In genomic region chr5:100040281-100040784, GRCm38 (mm10) we compare ENCODE assay signal across 8 mouse cellular contexts. TPM values are rescaled to one million over a fixed set of nuclear protein-coding genes. Genes with fewer than 3 reads are reported as not detected.
DNase-seq lines count a peak whose midpoint lies in the region; ATAC-seq lines count a peak whose summit lies in the region.

No protein-coding gene starts in this region.

- peak overlapping the region; percentile 100 for H3K9ac ChIP-seq in heart, embryonic 12.5 days
- peak overlapping the region; percentile 100 for H3K9ac ChIP-seq in forebrain, embryonic 11.5 days (ENCODE audit: low read length)

- H3K27ac ChIP-seq in heart, embryonic 12.5 days (ENCODE audit: poor library complexity, severe bottlenecking): peak overlapping the region; percentile 98
- peak overlapping the region; percentile 62 for H3K27ac ChIP-seq in forebrain, embryonic 11.5 days (ENCODE audit: low read depth, low read length)

- peak overlapping the region; percentile 79 for H3K4me2 ChIP-seq in heart, embryonic 12.5 days
- H3K4me2 ChIP-seq in forebrain, embryonic 11.5 days (ENCODE audit: low read depth, low read length, severe bottlenecking): peak overlapping the region; percentile 71

- H3K27me3 ChIP-seq in heart, embryonic 12.5 days (replicated peaks): no peaks in the 10 kb centered on the region
- H3K27me3 ChIP-seq in forebrain, embryonic 11.5 days (ENCODE audit: control insufficient read depth, insufficient read depth, low read length): no peaks in the 10 kb centered on the region

- no peak for ATAC-seq in heart, embryonic 12.5 days (ENCODE audit: insufficient number of reproducible peaks, low FRiP score)
- ATAC-seq in forebrain, embryonic 11.5 days (replicated peaks; ENCODE audit: low FRiP score): no peak
- peak; percentile 8 for ATAC-seq in megakaryocyte progenitor cell, adult 5-6 weeks (replicated peaks; ENCODE audit: poor library complexity)

- H3K36me3 ChIP-seq in heart, embryonic 12.5 days: peaks cover 22% of the 10 kb centered on the region
- H3K36me3 ChIP-seq in forebrain, embryonic 11.5 days (ENCODE audit: control insufficient read depth, insufficient read depth, low read length): peaks cover 5% of the 10 kb centered on the region

- no peak for DNase-seq in heart, postnatal 4 days
- DNase-seq in 3T3-L1 (ENCODE audit: low read depth, low spot score): peak; percentile 59
- DNase-seq in adrenal gland, postnatal 25 days: peak; percentile 21
- DNase-seq in forebrain, embryonic 11.5 days (ENCODE audit: low spot score): peak; percentile 74
- DNase-seq in layer of hippocampus, adult 8-10 months (ENCODE audit: low spot score in 2 of 2): peak; percentile 39 to 50
- DNase-seq in urinary bladder, postnatal 14 days (ENCODE audit: low spot score): no peak

- H3K4me3 ChIP-seq in heart, embryonic 12.5 days: peak overlapping the region; percentile 96
- peak overlapping the region; percentile 99 for H3K4me3 ChIP-seq in forebrain, embryonic 11.5 days (ENCODE audit: low read depth, low read length)

- no peaks in the 10 kb centered on the region for H3K9me3 ChIP-seq in heart, embryonic 12.5 days (replicated peaks)
- no peaks in the 10 kb centered on the region for H3K9me3 ChIP-seq in forebrain, embryonic 11.5 days (ENCODE audit: control insufficient read depth, low read length)

- 1% methylated on average over 19 of the region's 19 CpGs for WGBS in heart, embryonic 12.5 days
- WGBS in forebrain, embryonic 11.5 days: under 1% methylated on average over 19 of the region's 19 CpGs

- peaks cover 27% of the 10 kb centered on the region; the same call in 1 of the 2 replicates for H3K4me1 ChIP-seq in heart, embryonic 12.5 days (replicated peaks)
- peaks cover 2% of the 10 kb centered on the region; the same call in 1 of the 2 replicates for H3K4me1 ChIP-seq in forebrain, embryonic 11.5 days (replicated peaks; ENCODE audit: control insufficient read depth, insufficient read depth, low read length)

RNA-seq across cellular contexts. Expression of gene Enoph1, which starts 0.5 kb away (rescaled TPM):
- polyA plus RNA-seq in heart, embryonic 12.5 days (2016; fragmentation: Nextera tagmentation; extraction: Ambion mirVana): 26.0 and 26.9 TPM in 2 replicates
- 10 to 100 TPM; 13.8 to 14.3 TPM for total RNA-seq in heart, postnatal 4 days (2021)
- 37.6 and 38.3 TPM in 2 replicates for total RNA-seq in adrenal gland, postnatal 25 days (2021)
- 50.5 and 53.1 TPM in 2 replicates for polyA plus RNA-seq in forebrain, embryonic 11.5 days (2014; fragmentation: Nextera tagmentation; extraction: Ambion mirVana)
- total RNA-seq in layer of hippocampus, adult 8-10 months (2022): 10 to 100 TPM; 51.4 to 56.9 (median 55.1) TPM
- 46.5 and 46.8 TPM in 2 replicates for total RNA-seq in megakaryocyte progenitor cell, adult 5-6 weeks (2015)
- total RNA-seq in megakaryocyte progenitor cell, adult 5-6 weeks (2017): 45.9 and 47.4 TPM in 2 replicates

RNA-seq across cellular contexts. Expression of gene Hnrnpdl, which starts 0.9 kb away (rescaled TPM):
- polyA plus RNA-seq in heart, embryonic 12.5 days (2016; fragmentation: Nextera tagmentation; extraction: Ambion mirVana): 112 and 117 TPM in 2 replicates
- total RNA-seq in heart, postnatal 4 days (2021): 100 to 1,000 TPM; 145 to 148 TPM
- 139 and 144 TPM in 2 replicates for total RNA-seq in adrenal gland, postnatal 25 days (2021)
- polyA plus RNA-seq in forebrain, embryonic 11.5 days (2014; fragmentation: Nextera tagmentation; extraction: Ambion mirVana): 296 and 314 TPM in 2 replicates
- total RNA-seq in layer of hippocampus, adult 8-10 months (2022): 100 to 1,000 TPM; 182 to 223 (median 194) TPM
- total RNA-seq in megakaryocyte progenitor cell, adult 5-6 weeks (2015): 283 and 299 TPM in 2 replicates
- 415 and 496 TPM in 2 replicates for total RNA-seq in megakaryocyte progenitor cell, adult 5-6 weeks (2017)

Comparison
In these comparisons a context has a peak if more than half of its experiments do, and no peak if none do; other contexts are left out.
1. DNase-seq: peak in 3T3-L1 (single experiment), adrenal gland, postnatal 25 days (single experiment), forebrain, embryonic 11.5 days (single experiment) and layer of hippocampus, adult 8-10 months (2 of 2); none in heart, postnatal 4 days (single experiment) and urinary bladder, postnatal 14 days (single experiment).